Mouse (Mus musculus) liver, postnatal 0 days (tissue): ENCODE data around the gene Anxa5. TPM values are rescaled to one million over a fixed set of nuclear protein-coding genes. Genes with fewer than 3 reads are reported as not detected.
A peak's percentile ranks its signal among the peaks of the same experiment; 100 is the strongest.

Experiments
- ATAC-seq: fragments of 200-750 bp; cut with Nextera tagmentation; 2 replicates; pipeline ENCODE4 v1.8.0; 2017; ENCODE audit warnings: mild to moderate bottlenecking, moderate library complexity
- DNase-seq: peaks from one replicate; pipeline ENCODE4 v3.0.0-alpha.2; 2016
- H3K27ac ChIP-seq: fragments of 300-500 bp; sonication (generic); 2 replicates; pipeline ENCODE4 v1.5.1; 2014; ENCODE audit warnings: antibody characterized with exemption, moderate library complexity, mild to moderate bottlenecking, low read depth
- H3K27me3 ChIP-seq: fragments of 300-500 bp; sonication (generic); 2 replicates; pipeline ENCODE4 v1.6.1; 2014; ENCODE audit warnings: low read length, control low read depth, mixed read lengths; ENCODE audit not compliant: insufficient read depth
- H3K36me3 ChIP-seq: fragments of 300-500 bp; sonication (generic); replicated peaks from 2 replicates; pipeline ENCODE4 v1.6.1; 2014; ENCODE audit warnings: mild to moderate bottlenecking, control low read depth, low read length, moderate library complexity, mixed read lengths; ENCODE audit not compliant: insufficient read depth
- H3K4me1 ChIP-seq: fragments of 300-500 bp; sonication (generic); 2 replicates; pipeline ENCODE4 v1.6.1; 2014; ENCODE audit warnings: antibody characterized with exemption, mild to moderate bottlenecking, control low read depth; ENCODE audit not compliant: insufficient read depth
- H3K4me2 ChIP-seq: fragments of 300-500 bp; sonication (generic); 2 replicates; pipeline ENCODE4 v1.6.1; 2014; ENCODE audit warnings: low read depth, mild to moderate bottlenecking, low read length, moderate library complexity, mixed read lengths
- H3K4me3 ChIP-seq: fragments of 300-500 bp; sonication (generic); 2 replicates; pipeline ENCODE4 v1.5.1; 2014; ENCODE audit warnings: low read depth, low read length
- H3K9ac ChIP-seq: fragments of 300-500 bp; sonication (generic); replicated peaks from 2 replicates; pipeline ENCODE4 v1.6.1; 2014; ENCODE audit warnings: mild to moderate bottlenecking, moderate library complexity
- H3K9me3 ChIP-seq: fragments of 300-500 bp; sonication (generic); 2 replicates; pipeline ENCODE4 v1.6.1; 2016; ENCODE audit warnings: mild to moderate bottlenecking, control low read depth, low read length, mixed read lengths
- CTCF ChIP-seq: sonication (generic); IDR thresholded peaks from 2 replicates; pipeline ENCODE4 v1.5.1; 2016; ENCODE audit warnings: antibody characterized with exemption, low read depth
- EP300 ChIP-seq: IDR thresholded peaks from 2 replicates; pipeline ENCODE4 v1.6.1; 2016; ENCODE audit warnings: antibody characterized with exemption, low read depth, mild to moderate bottlenecking
- WGBS: fragments of 180-500 bp; shearing (Covaris S2); extraction: QIAGEN DNeasy Blood & Tissue Kit; methylation state at CpG from one replicate; pipeline ENCODE4 v1.1.7; 2014; ENCODE audit not compliant: insufficient replicate concordance; 5-methylcytosine and 5-hydroxymethylcytosine counted together
- polyA plus RNA-seq: library from polyadenylated mRNA; unstranded; fragments of >200 nt; fragmentation: Nextera tagmentation; extraction: Ambion mirVana; gene quantifications from 2 replicates; pipeline ENCODE4 v1.2.1, GENCODE M21; 2015

Gene Anxa5
- polyA plus RNA-seq, 1 experiment from 2014 or later = 59.1 TPM

DNA sequence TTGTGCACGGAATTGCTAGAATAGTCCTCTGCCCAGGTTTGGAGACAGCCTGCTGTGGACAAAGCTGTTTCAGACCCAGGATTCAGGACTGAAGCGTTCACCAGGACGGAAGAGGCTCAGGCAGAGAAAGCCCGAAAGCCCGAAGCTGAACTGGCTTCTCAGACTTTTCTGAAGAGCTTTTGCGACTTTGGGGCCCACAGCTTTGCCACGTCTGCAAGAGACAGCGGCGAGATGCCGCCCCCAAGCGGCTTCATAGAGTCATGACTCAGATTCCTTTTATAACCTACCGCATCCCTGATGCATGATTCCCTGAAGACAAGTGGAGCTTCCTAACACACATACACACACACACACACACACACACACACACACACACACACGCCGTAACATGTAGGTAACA lies 21.1 kb upstream of the Anxa5 start:
- no peaks in the 10 kb centered on the region for H3K4me1 ChIP-seq
- WGBS = 17% methylated on average over 14 of the region's 14 CpGs
- TF ChIP-seq EP300 = no peak
- peak; percentile 75 for TF ChIP-seq CTCF
- H3K27ac ChIP-seq = no peak overlapping the region
- H3K4me2 ChIP-seq = no peak overlapping the region
- no peaks in the 10 kb centered on the region for H3K36me3 ChIP-seq
- no peaks in the 10 kb centered on the region for H3K27me3 ChIP-seq
- no peaks in the 10 kb centered on the region for H3K9me3 ChIP-seq
- no peak overlapping the region for H3K9ac ChIP-seq
- ATAC-seq = no peak
- DNase-seq = peak; percentile 72
- H3K4me3 ChIP-seq = no peak overlapping the region

GRCm38 (mm10) chr3:36496273-36496672 lies 20.6 kb upstream of the Anxa5 start:
- H3K27ac ChIP-seq = no peak overlapping the region
- H3K36me3 ChIP-seq = no peaks in the 10 kb centered on the region
- no peak overlapping the region for H3K4me3 ChIP-seq
- H3K4me1 ChIP-seq = no peaks in the 10 kb centered on the region
- H3K27me3 ChIP-seq = no peaks in the 10 kb centered on the region
- no peak overlapping the region for H3K4me2 ChIP-seq
- H3K9me3 ChIP-seq = no peaks in the 10 kb centered on the region
- WGBS = 82% methylated on average over 9 of the region's 9 CpGs
- DNase-seq (no peak), ATAC-seq (no peak)
- no peak overlapping the region for H3K9ac ChIP-seq
- TF ChIP-seq EP300 (no peak), CTCF (no peak)

GRCm38 (mm10) chr3:36495436-36495835 lies 19.7 kb upstream of the Anxa5 start:
- Histone ChIP-seq H3K27me3 (no peaks in the 10 kb centered on the region), H3K4me1 (no peaks in the 10 kb centered on the region), H3K9ac (no peak overlapping the region), H3K4me3 (no peak overlapping the region), H3K27ac (peak overlapping the region; percentile 35), H3K9me3 (no peaks in the 10 kb centered on the region), H3K4me2 (peak overlapping the region; percentile 39; the same call in 1 of the 2 replicates), H3K36me3 (no peaks in the 10 kb centered on the region)
- TF ChIP-seq EP300 (no peak), CTCF (peak; percentile 92)
- ATAC-seq (peak; percentile 96), DNase-seq (peak; percentile 89)
- whole genome bisulfite sequencing = 9% methylated on average over 6 of the region's 6 CpGs

GRCm38 (mm10) chr3:36494613-36495012 lies 18.9 kb upstream of the Anxa5 start:
- H3K27ac ChIP-seq = no peak overlapping the region
- no peak overlapping the region for H3K4me2 ChIP-seq
- H3K4me1 ChIP-seq = no peaks in the 10 kb centered on the region
- no peaks in the 10 kb centered on the region for H3K36me3 ChIP-seq
- 70% methylated on average over 2 of the region's 2 CpGs for WGBS
- H3K4me3 ChIP-seq = no peak overlapping the region
- H3K9ac ChIP-seq = no peak overlapping the region
- H3K9me3 ChIP-seq = no peaks in the 10 kb centered on the region
- TF ChIP-seq EP300 = no peak
- no peak for ATAC-seq
- no peaks in the 10 kb centered on the region for H3K27me3 ChIP-seq
- no peak for DNase-seq

GRCm38 (mm10) chr3:36493641-36494283 lies 18.1 kb upstream of the Anxa5 start:
- Histone ChIP-seq H3K9me3 (no peaks in the 10 kb centered on the region), H3K27me3 (no peaks in the 10 kb centered on the region), H3K4me3 (no peak overlapping the region), H3K9ac (no peak overlapping the region), H3K27ac (no peak overlapping the region), H3K36me3 (no peaks in the 10 kb centered on the region), H3K4me2 (no peak overlapping the region), H3K4me1 (no peaks in the 10 kb centered on the region)
- WGBS = 56% methylated on average over 6 of the region's 6 CpGs
- DNase-seq = no peak
- TF ChIP-seq EP300 = no peak
- no peak for TF ChIP-seq CTCF
- ATAC-seq = no peak

GRCm38 (mm10) chr3:36492716-36493391 lies 17.2 kb upstream of the Anxa5 start:
- WGBS = 60% methylated on average over 9 of the region's 9 CpGs
- no peak for TF ChIP-seq EP300
- TF ChIP-seq CTCF = no peak
- ATAC-seq = no peak

More at GRCm38 (mm10) chr3:36492716-36493391, 17.2 kb upstream of the Anxa5 start:
- Histone ChIP-seq H3K9me3 (no peaks in the 10 kb centered on the region), H3K27me3 (no peaks in the 10 kb centered on the region), H3K36me3 (no peaks in the 10 kb centered on the region), H3K27ac (no peak overlapping the region), H3K4me1 (no peaks in the 10 kb centered on the region), H3K4me2 (no peak overlapping the region), H3K4me3 (no peak overlapping the region), H3K9ac (no peak overlapping the region)
- DNase-seq = no peak
